Mouse (Mus musculus): ENCODE results near the gene Olfr694. TPM values are rescaled to one million over a fixed set of nuclear protein-coding genes. Genes with fewer than 3 reads are reported as not detected.
"Not testable (repeated sequence)": the region's sequence is repeated elsewhere in the genome, so short reads cannot be mapped to it uniquely, and the experiment has no call there.

The Olfr694 gene
- not detected for total RNA-seq (2021)
- long read RNA-seq, experiment 1, result 0 reads
- long read RNA-seq, experiment 2, result 0 reads

GRCm38 (mm10) chr7:106691714-106692113, at the start of gene Olfr694:
Olfr694 (minus strand) TSS chr7:106691814.
- DNase-seq, result no peak

- no peak for DNase-seq
These were observed 45.4 kb upstream of the Olfr694 start for GRCm38 (mm10) chr7:106737028-106737427.

GRCm38 (mm10) chr7:106733717-106734116, 42.1 kb upstream of the Olfr694 start:
- no peak for DNase-seq

- not testable (repeated sequence) for DNase-seq
These were observed 34.0 kb upstream of the Olfr694 start for GRCm38 (mm10) chr7:106725654-106726053.

- no peak for DNase-seq
These were observed 24.7 kb upstream of the Olfr694 start, which contains the start of gene Olfr695 for GRCm38 (mm10) chr7:106716296-106716695. Olfr695 (minus strand) TSS chr7:106716396.

GRCm38 (mm10) chr7:106711463-106711862, 19.8 kb upstream of the Olfr694 start:
- no peak for DNase-seq

- DNase-seq, result not testable (repeated sequence)
These were observed 16.1 kb upstream of the Olfr694 start for GRCm38 (mm10) chr7:106707705-106708104.

- DNase-seq, result no peak
These were observed 5.3 kb upstream of the Olfr694 start for GRCm38 (mm10) chr7:106696891-106697290.

GRCm38 (mm10) chr7:106692976-106693375, 1.4 kb upstream of the Olfr694 start:
- DNase-seq, result no peak

- DNase-seq, result no peak
These were observed 6.2 kb downstream of the Olfr694 start for GRCm38 (mm10) chr7:106685382-106685781.

GRCm38 (mm10) chr7:106680484-106680883, 11.1 kb downstream of the Olfr694 start, which contains the start of gene Olfr693:
Olfr693 (minus strand) TSS chr7:106680584.
- no peak for DNase-seq

- no peak for DNase-seq
These were observed 39.3 kb downstream of the Olfr694 start for GRCm38 (mm10) chr7:106652344-106652652.

GRCm38 (mm10) chr7:106651555-106652343, 39.9 kb downstream of the Olfr694 start:
- no peak for DNase-seq

GRCm38 (mm10) chr7:106649774-106650173, 41.8 kb downstream of the Olfr694 start:
- no peak for DNase-seq

- DNase-seq, result no peak
These were observed 46.4 kb downstream of the Olfr694 start for GRCm38 (mm10) chr7:106645261-106645660.

GRCm38 (mm10) chr7:106644222-106644870, 47.3 kb downstream of the Olfr694 start:
- DNase-seq, result no peak

GRCm38 (mm10) chr7:106640839-106641238, 50.8 kb downstream of the Olfr694 start:
- no peak for DNase-seq

GRCm38 (mm10) chr7:106635560-106635959, 56.1 kb downstream of the Olfr694 start:
- DNase-seq, result no peak

Other genes with a start within 250 kb of the Olfr694 start
- not detected for gene Olfr693, start 11.2 kb downstream of the Olfr694 start, total RNA-seq (2021)
- gene Olfr695, start 24.6 kb upstream of the Olfr694 start, total RNA-seq (2021), result not detected
- not detected for gene Olfr697, start 50.6 kb upstream of the Olfr694 start, total RNA-seq (2021)
- gene Olfr698, start 63.6 kb upstream of the Olfr694 start, total RNA-seq (2021), result not detected
- not detected for gene Olfr699, start 101.4 kb upstream of the Olfr694 start, total RNA-seq (2021)
- not detected for gene Olfr700, start 117.0 kb upstream of the Olfr694 start, total RNA-seq (2021)
- not detected for gene Olfr701, start 122.3 kb upstream of the Olfr694 start, total RNA-seq (2021)
- not detected for gene Olfr702, start 142.1 kb upstream of the Olfr694 start, total RNA-seq (2021)
- not detected for gene Olfr703, start 151.5 kb upstream of the Olfr694 start, total RNA-seq (2021)
- gene Olfr704, start 171.4 kb upstream of the Olfr694 start, total RNA-seq (2021), result not detected
- not detected for gene Olfr705, start 185.1 kb upstream of the Olfr694 start, total RNA-seq (2021)
- not detected for gene Olfr706, start 196.3 kb upstream of the Olfr694 start, total RNA-seq (2021)
- gene Olfr707, start 209.4 kb upstream of the Olfr694 start, total RNA-seq (2021), result not detected
- not detected for gene Olfr1532-ps1, start 216.2 kb upstream of the Olfr694 start, total RNA-seq (2021)
- under 1 TPM in 1 of 2 experiments, not detected in 1; 0.07 TPM for gene Olfr709-ps1, start 240.4 kb upstream of the Olfr694 start, total RNA-seq (2021)